Mouse (Mus musculus) lung, embryonic 14.5 days (tissue): ENCODE measurements around the gene Vapa. TPM values are rescaled to one million over a fixed set of nuclear protein-coding genes. Genes with fewer than 3 reads are reported as not detected.

Source experiments
- ATAC-seq: fragments of 200-750 bp; cut with Nextera tagmentation; 2 replicates; pipeline ENCODE4 v1.8.0; 2017; ENCODE audit warnings: mild to moderate bottlenecking, moderate TSS enrichment, moderate library complexity; ENCODE audit not compliant: insufficient read depth
- DNase-seq: peaks from one replicate; pipeline ENCODE4 v3.0.0-alpha.2; 2015
- H3K27ac ChIP-seq: fragments of 300-500 bp; sonication (generic); 2 replicates; pipeline ENCODE4 v1.5.1; 2014; ENCODE audit warnings: low read depth, mild to moderate bottlenecking, moderate library complexity
- H3K27me3 ChIP-seq: fragments of 300-500 bp; sonication (generic); 2 replicates; pipeline ENCODE4 v1.6.1; 2014; ENCODE audit warnings: low read length, control low read depth; ENCODE audit not compliant: insufficient read depth
- H3K36me3 ChIP-seq: fragments of 300-500 bp; sonication (generic); 2 replicates; pipeline ENCODE4 v1.6.1; 2014; ENCODE audit warnings: control low read depth; ENCODE audit not compliant: insufficient read depth
- H3K4me1 ChIP-seq: fragments of 300-500 bp; sonication (generic); 2 replicates; pipeline ENCODE4 v1.6.1; 2014; ENCODE audit warnings: antibody characterized with exemption, control low read depth; ENCODE audit not compliant: insufficient read depth
- H3K4me2 ChIP-seq: fragments of 300-500 bp; sonication (generic); 2 replicates; pipeline ENCODE4 v1.6.1; 2014; ENCODE audit warnings: mild to moderate bottlenecking
- H3K4me3 ChIP-seq: fragments of 300-500 bp; sonication (generic); 2 replicates; pipeline ENCODE4 v1.5.1; 2014; ENCODE audit warnings: low read depth, low read length
- H3K9ac ChIP-seq: fragments of 300-500 bp; sonication (generic); 2 replicates; pipeline ENCODE4 v1.6.1; 2014
- H3K9me3 ChIP-seq: fragments of 300-500 bp; sonication (generic); 2 replicates; pipeline ENCODE4 v1.6.1; 2016; ENCODE audit warnings: low read depth, low read length, control low read depth
- CTCF ChIP-seq: IDR thresholded peaks from 2 replicates; pipeline ENCODE4 v1.5.1; 2016; ENCODE audit warnings: antibody characterized with exemption, low read depth
- WGBS: fragments of 180-500 bp; shearing (Covaris S2); extraction: QIAGEN DNeasy Blood & Tissue Kit; methylation state at CpG from one replicate; pipeline ENCODE4 v1.1.7; 2014; 5-methylcytosine and 5-hydroxymethylcytosine counted together
- polyA plus RNA-seq: library from polyadenylated mRNA; unstranded; fragments of >200 nt; fragmentation: Nextera tagmentation; extraction: Ambion mirVana; gene quantifications from 2 replicates; pipeline ENCODE4 v1.2.1, GENCODE M21; 2014

Gene Vapa
- polyA plus RNA-seq, 1 experiment from 2014 or later, result 189 TPM

- H3K27me3 ChIP-seq, result no peaks in the 10 kb centered on the region
- peaks cover 8% of the 10 kb centered on the region for H3K36me3 ChIP-seq
- ATAC-seq (no peak), DNase-seq (no peak)
- H3K4me2 ChIP-seq, result no peak overlapping the region
- H3K27ac ChIP-seq, result no peak overlapping the region
- 74% methylated on average over 3 of the region's 3 CpGs for WGBS
- TF ChIP-seq CTCF, result no peak
- H3K4me3 ChIP-seq, result no peak overlapping the region
- no peaks in the 10 kb centered on the region; the same call in 1 of the 2 replicates for H3K4me1 ChIP-seq
- H3K9ac ChIP-seq, result no peak overlapping the region
- H3K9me3 ChIP-seq, result no peaks in the 10 kb centered on the region
Measured at GRCm38 (mm10) chr17:65597857-65598486, 15.4 kb downstream of the Vapa start.

GRCm38 (mm10) chr17:65594687-65595086 is 18.7 kb downstream of the Vapa start:
- no peak for TF ChIP-seq CTCF
- ATAC-seq, result no peak
- H3K27me3 ChIP-seq, result no peaks in the 10 kb centered on the region
- no peaks in the 10 kb centered on the region for H3K9me3 ChIP-seq
- 92% methylated on average over 8 of the region's 8 CpGs for WGBS
- no peak for DNase-seq
- H3K4me1 ChIP-seq, result no peaks in the 10 kb centered on the region; the same call in 1 of the 2 replicates
- H3K36me3 ChIP-seq, result peaks cover 24% of the 10 kb centered on the region
- no peak overlapping the region for H3K4me2 ChIP-seq
- no peak overlapping the region for H3K4me3 ChIP-seq
- no peak overlapping the region for H3K27ac ChIP-seq
- no peak overlapping the region for H3K9ac ChIP-seq

- no peak for ATAC-seq
- H3K4me1 ChIP-seq, result no peaks in the 10 kb centered on the region
- no peak overlapping the region for H3K27ac ChIP-seq
- H3K36me3 ChIP-seq, result peaks cover 23% of the 10 kb centered on the region
- H3K4me3 ChIP-seq, result no peak overlapping the region
- no peak for TF ChIP-seq CTCF
- 87% methylated on average over 3 of the region's 3 CpGs for WGBS
- no peak overlapping the region for H3K4me2 ChIP-seq
- no peaks in the 10 kb centered on the region for H3K9me3 ChIP-seq
- no peaks in the 10 kb centered on the region for H3K27me3 ChIP-seq
- DNase-seq, result no peak
- no peak overlapping the region for H3K9ac ChIP-seq
Measured at GRCm38 (mm10) chr17:65586892-65587291, 26.5 kb downstream of the Vapa start.

GRCm38 (mm10) chr17:65581440-65581839 is 31.9 kb downstream of the Vapa start:
- TF ChIP-seq CTCF, result no peak
- no peak for DNase-seq
- WGBS, result 83% methylated on average over 5 of the region's 5 CpGs
- Histone ChIP-seq H3K36me3 (peaks cover 38% of the 10 kb centered on the region), H3K9ac (no peak overlapping the region), H3K4me1 (no peaks in the 10 kb centered on the region), H3K27me3 (no peaks in the 10 kb centered on the region), H3K27ac (no peak overlapping the region), H3K4me3 (no peak overlapping the region), H3K4me2 (no peak overlapping the region), H3K9me3 (no peaks in the 10 kb centered on the region)
- no peak for ATAC-seq

GRCm38 (mm10) chr17:65579766-65580165 is 33.6 kb downstream of the Vapa start:
- DNase-seq (no peak), ATAC-seq (no peak)
- peaks cover 38% of the 10 kb centered on the region for H3K36me3 ChIP-seq
- 96% methylated on average over 7 of the region's 7 CpGs for WGBS
- H3K9me3 ChIP-seq, result no peaks in the 10 kb centered on the region
- H3K27me3 ChIP-seq, result no peaks in the 10 kb centered on the region
- no peaks in the 10 kb centered on the region for H3K4me1 ChIP-seq
- no peak overlapping the region for H3K4me3 ChIP-seq
- no peak overlapping the region for H3K4me2 ChIP-seq
- H3K9ac ChIP-seq, result no peak overlapping the region
- TF ChIP-seq CTCF, result no peak
- no peak overlapping the region for H3K27ac ChIP-seq

- no peak overlapping the region for H3K4me2 ChIP-seq
- ATAC-seq (peak; percentile 59; the same call in 1 of the 2 replicates), DNase-seq (peak; percentile 85)
- no peak overlapping the region for H3K4me3 ChIP-seq
- H3K9me3 ChIP-seq, result no peaks in the 10 kb centered on the region
- 74% methylated on average over 1 of the region's 1 CpGs for WGBS
- H3K27ac ChIP-seq, result no peak overlapping the region
- H3K27me3 ChIP-seq, result no peaks in the 10 kb centered on the region
- peaks cover 20% of the 10 kb centered on the region for H3K36me3 ChIP-seq
- H3K9ac ChIP-seq, result no peak overlapping the region
- TF ChIP-seq CTCF, result peak; percentile 69
- no peaks in the 10 kb centered on the region for H3K4me1 ChIP-seq
Measured at GRCm38 (mm10) chr17:65575339-65575738, 38.0 kb downstream of the Vapa start.

- Histone ChIP-seq H3K4me1 (no peaks in the 10 kb centered on the region), H3K36me3 (peaks cover 16% of the 10 kb centered on the region), H3K4me2 (no peak overlapping the region), H3K27ac (no peak overlapping the region), H3K9me3 (no peaks in the 10 kb centered on the region), H3K4me3 (no peak overlapping the region), H3K9ac (no peak overlapping the region), H3K27me3 (no peaks in the 10 kb centered on the region)
- no peak for ATAC-seq
- TF ChIP-seq CTCF, result no peak
- no peak for DNase-seq
- 82% methylated on average over 8 of the region's 8 CpGs for WGBS
Measured at GRCm38 (mm10) chr17:65574850-65575249, 38.5 kb downstream of the Vapa start.
